Comparison of ENCODE assay signal across 8 mouse cellular contexts in the genomic region with DNA sequence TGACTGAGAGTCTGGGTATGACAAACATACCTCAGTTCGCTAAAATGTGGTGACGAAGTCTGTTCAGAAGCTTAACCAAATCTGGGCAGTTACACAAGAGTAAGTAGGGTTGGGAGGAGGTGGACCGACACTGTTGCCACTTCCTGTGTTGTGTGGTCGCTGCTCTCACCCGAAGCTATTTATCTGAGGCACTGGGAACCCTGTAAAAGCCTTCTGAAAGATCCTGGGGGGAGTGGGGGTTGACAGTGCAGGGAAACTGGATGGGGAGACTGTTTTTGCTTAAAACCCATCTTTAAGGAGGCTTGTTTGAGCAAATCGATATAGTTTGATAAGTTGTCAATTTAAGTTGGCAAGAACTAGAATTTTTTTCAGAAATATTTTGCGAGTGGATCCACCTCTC. TPM values are rescaled to one million over a fixed set of nuclear protein-coding genes. Genes with fewer than 3 reads are reported as not detected.
DNase-seq lines count a peak whose midpoint lies in the region; ATAC-seq and TF ChIP-seq lines count a peak whose summit lies in the region.

No protein-coding gene starts in this region.

- no peaks in the 10 kb centered on the region for H3K27me3 ChIP-seq in Patski
- H3K27me3 ChIP-seq in embryonic facial prominence, embryonic 11.5 days (ENCODE audit: control insufficient read depth, insufficient read depth, low read length) = no peaks in the 10 kb centered on the region

- POLR2A ChIA-PET in Patski (lab: Charles Lee) = interaction anchor here (0.8 to 2.0 kb wide), 4 partner anchors 17 to 65 kb away, joined by 3 to 7 read pairs (median 4); partner anchors contain the start of gene Cisd2

- H3K36me3 ChIP-seq in embryonic facial prominence, embryonic 11.5 days (replicated peaks; ENCODE audit: control insufficient read depth, insufficient read depth, low read depth, low read length) = no peaks in the 10 kb centered on the region

- 24% methylated on average over 7 of the region's 7 CpGs for WGBS in embryonic facial prominence, embryonic 11.5 days

- peak; percentile 34 for DNase-seq in embryo, embryonic 10.5 days (ENCODE audit: low spot score)
- no peak for DNase-seq in embryo, embryonic 10 days (ENCODE audit: low spot score)
- DNase-seq in Patski (ENCODE audit: low read depth, low spot score) = peak; percentile 66
- DNase-seq in embryonic facial prominence, embryonic 11.5 days (ENCODE audit: low spot score) = peak; percentile 18
- DNase-seq in heart, postnatal 10 days = peak; percentile 43 to 56
- peak; percentile 37 to 58 for DNase-seq in kidney, postnatal 4 days
- DNase-seq in lung, postnatal 36 days = peak; percentile 69
- DNase-seq in spleen, adult 12 weeks (ENCODE audit: low spot score) = peak; percentile 63

- intact Hi-C loops in heart, postnatal 10 days (cut with DNase I) = no loop called here

- H3K4me3 ChIP-seq in embryonic facial prominence, embryonic 11.5 days (ENCODE audit: low read depth, low read length) = peak overlapping the region; percentile 80

- H3K9me3 ChIP-seq in embryonic facial prominence, embryonic 11.5 days (replicated peaks; ENCODE audit: control insufficient read depth, low read length) = no peaks in the 10 kb centered on the region

- no peaks in the 10 kb centered on the region for H3K4me1 ChIP-seq in embryonic facial prominence, embryonic 11.5 days (ENCODE audit: control insufficient read depth, insufficient read depth, low read length)

- H3K4me2 ChIP-seq in embryonic facial prominence, embryonic 11.5 days (ENCODE audit: low read depth, low read length) = peak overlapping the region; percentile 46

- in situ Hi-C loops in Patski (cut with MboI; ENCODE audit: low pct_unique_long_range_greater_than_20kb) = no loop called here

- no peak for ATAC-seq in Patski
- no peak for ATAC-seq in embryonic facial prominence, embryonic 11.5 days (replicated peaks; ENCODE audit: insufficient number of reproducible peaks, low FRiP score, low TSS enrichment, low read depth)

- no peak overlapping the region for H3K27ac ChIP-seq in embryonic facial prominence, embryonic 11.5 days (replicated peaks; ENCODE audit: low read depth, low read length)

- H3K9ac ChIP-seq in embryonic facial prominence, embryonic 11.5 days (replicated peaks; ENCODE audit: low read length) = peak overlapping the region; percentile 93

- CTCF ChIA-PET in Patski (lab: Charles Lee) = interaction anchor here (0.6 to 2.2 kb wide), 6 partner anchors 11 to 149 kb away, joined by 3 to 11 read pairs (median 3); no protein-coding TSS in a partner anchor

- TF ChIP-seq CTCF in Patski (IDR thresholded peaks at IDR 0.05) = no peak

RNA-seq across cellular contexts. Expression of gene Ube2d3, which starts 2.3 kb away (rescaled TPM):
- 431 TPM for polyA plus RNA-seq in Patski (2021)
- polyA plus RNA-seq in embryonic facial prominence, embryonic 11.5 days (2014; fragmentation: Nextera tagmentation; extraction: Ambion mirVana) = 676 and 720 TPM in 2 replicates
- total RNA-seq in heart, postnatal 10 days (2021) = 100 to 1,000 TPM; 358 to 365 TPM

RNA-seq across cellular contexts. Expression of gene Cisd2, which starts 16.5 kb away (rescaled TPM):
- 37.6 TPM for polyA plus RNA-seq in Patski (2021)
- 59.1 and 62.8 TPM in 2 replicates for polyA plus RNA-seq in embryonic facial prominence, embryonic 11.5 days (2014; fragmentation: Nextera tagmentation; extraction: Ambion mirVana)
- 10 to 100 TPM; 38.5 to 41.7 TPM for total RNA-seq in heart, postnatal 10 days (2021)

RNA-seq across cellular contexts. Expression of gene Manba, which starts 45.2 kb away (rescaled TPM):
- 177 TPM for polyA plus RNA-seq in Patski (2021)
- 3.9 TPM in 2 replicates for polyA plus RNA-seq in embryonic facial prominence, embryonic 11.5 days (2014; fragmentation: Nextera tagmentation; extraction: Ambion mirVana)
- 10 to 100 TPM; 22.5 to 26.8 TPM for total RNA-seq in heart, postnatal 10 days (2021)

Comparison
In these comparisons a context has a peak if more than half of its experiments do, and no peak if none do; other contexts are left out.
1. RNA of gene Manba, which starts 45.2 kb away (polyA plus RNA-seq): 177 TPM in Patski (single experiment); 3.9 TPM in embryonic facial prominence, embryonic 11.5 days; every median in the first group is over 10 times any median in the second.